Mouse (Mus musculus) intestine, postnatal 0 days (tissue): ENCODE measurements at regions not wholly inside any gene's neighbourhood (a gene's known extent, or its start where the extent isn't known, plus 50 kb on each side); places are given as distances from the start of the nearest gene placed in this dataset.
A peak's percentile ranks its signal among the peaks of the same experiment; 100 is the strongest.

Experiments
- ATAC-seq: fragments of 200-750 bp; cut with Nextera tagmentation; 2 replicates; pipeline ENCODE4 v1.8.0; 2017; ENCODE audit warnings: mild to moderate bottlenecking, moderate TSS enrichment, moderate library complexity
- H3K27ac ChIP-seq: fragments of 300-500 bp; sonication (generic); 2 replicates; pipeline ENCODE4 v1.5.1; 2014; ENCODE audit warnings: mild to moderate bottlenecking, low read depth, low read length, moderate library complexity
- H3K27me3 ChIP-seq: fragments of 300-500 bp; sonication (generic); replicated peaks from 2 replicates; pipeline ENCODE4 v1.6.1; 2014; ENCODE audit warnings: low read length, mixed read lengths; ENCODE audit not compliant: control insufficient read depth, insufficient read depth
- H3K36me3 ChIP-seq: fragments of 300-500 bp; sonication (generic); 2 replicates; pipeline ENCODE4 v1.6.1; 2014; ENCODE audit warnings: mild to moderate bottlenecking, moderate library complexity; ENCODE audit not compliant: control insufficient read depth, insufficient read depth
- H3K4me1 ChIP-seq: fragments of 300-500 bp; sonication (generic); replicated peaks from 2 replicates; pipeline ENCODE4 v1.6.1; 2014; ENCODE audit warnings: antibody characterized with exemption, low read length, mixed read lengths; ENCODE audit not compliant: control insufficient read depth, insufficient read depth
- H3K4me2 ChIP-seq: fragments of 300-500 bp; sonication (generic); replicated peaks from 2 replicates; pipeline ENCODE4 v1.6.1; 2014; ENCODE audit warnings: low read depth, mild to moderate bottlenecking, moderate library complexity
- H3K4me3 ChIP-seq: fragments of 300-500 bp; sonication (generic); 2 replicates; pipeline ENCODE4 v1.5.1; 2014; ENCODE audit warnings: low read depth, low read length
- H3K9ac ChIP-seq: fragments of 300-500 bp; sonication (generic); 2 replicates; pipeline ENCODE4 v1.6.1; 2014; ENCODE audit warnings: mild to moderate bottlenecking, low read depth, low read length
- H3K9me3 ChIP-seq: fragments of 300-500 bp; sonication (generic); 2 replicates; pipeline ENCODE4 v1.6.1; 2016; ENCODE audit warnings: mixed run types; ENCODE audit not compliant: control insufficient read depth
- CTCF ChIP-seq: sonication (generic); IDR thresholded peaks from 2 replicates; pipeline ENCODE4 v1.5.1; 2016; ENCODE audit warnings: low read depth, mild to moderate bottlenecking, control low read depth, antibody characterized with exemption, moderate library complexity
- WGBS: fragments of 180-500 bp; shearing (Covaris S2); extraction: QIAGEN DNeasy Blood & Tissue Kit; methylation state at CpG from one replicate; pipeline ENCODE4 v1.1.7; 2014; 5-methylcytosine and 5-hydroxymethylcytosine counted together

DNA sequence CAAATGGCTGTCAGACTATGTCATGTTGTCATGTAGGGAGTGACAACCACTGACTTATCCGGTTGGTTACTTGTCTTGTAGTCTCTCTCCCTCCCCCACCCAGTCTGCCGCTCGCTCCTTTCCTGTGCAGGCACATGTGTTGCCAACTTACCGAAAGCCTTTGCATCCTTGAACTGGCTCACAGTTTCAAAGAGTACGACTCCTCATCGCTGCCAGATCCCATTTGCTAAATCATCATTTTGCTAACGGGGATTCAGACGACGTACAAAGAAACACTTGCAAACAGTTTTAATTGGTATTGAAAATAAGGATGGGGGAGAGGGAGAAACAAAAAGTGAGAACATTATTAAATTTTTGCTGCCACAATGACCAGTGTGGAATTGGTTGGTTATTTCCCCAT, 582.7 kb downstream of the Vrk1 start:
- ATAC-seq = no peak
- Histone ChIP-seq H3K27me3 (no peaks in the 10 kb centered on the region), H3K27ac (no peak overlapping the region), H3K4me1 (no peaks in the 10 kb centered on the region), H3K9ac (no peak overlapping the region), H3K9me3 (no peaks in the 10 kb centered on the region), H3K4me3 (no peak overlapping the region), H3K4me2 (no peak overlapping the region), H3K36me3 (no peaks in the 10 kb centered on the region)
- 92% methylated on average over 9 of the region's 9 CpGs for WGBS
- TF ChIP-seq CTCF = no peak

DNA sequence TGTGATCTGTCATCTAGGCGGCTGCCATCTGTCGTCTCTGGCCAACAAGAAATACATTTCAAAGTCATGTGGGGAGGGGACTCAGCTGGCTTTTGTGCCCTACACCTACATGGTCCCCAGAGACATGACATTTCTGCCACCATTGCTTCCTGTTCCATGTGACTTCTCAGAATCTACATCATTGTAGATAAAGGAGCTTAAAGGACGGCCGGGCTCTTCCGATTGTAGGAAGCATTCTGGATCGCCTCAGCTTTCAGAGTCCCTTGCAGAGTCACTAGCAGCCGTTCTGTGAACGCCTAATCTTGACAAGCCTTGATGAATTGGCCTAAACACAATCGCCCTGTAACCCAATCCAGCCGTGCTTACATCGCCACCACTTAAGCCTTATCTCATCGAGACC, 587.6 kb downstream of the Vrk1 start:
- no peak for ATAC-seq
- Histone ChIP-seq H3K4me2 (no peak overlapping the region), H3K27ac (no peak overlapping the region), H3K36me3 (no peaks in the 10 kb centered on the region), H3K4me3 (no peak overlapping the region), H3K4me1 (no peaks in the 10 kb centered on the region), H3K27me3 (no peaks in the 10 kb centered on the region), H3K9me3 (no peaks in the 10 kb centered on the region), H3K9ac (no peak overlapping the region)
- 4% methylated on average over 12 of the region's 12 CpGs for WGBS
- TF ChIP-seq CTCF = no peak

DNA sequence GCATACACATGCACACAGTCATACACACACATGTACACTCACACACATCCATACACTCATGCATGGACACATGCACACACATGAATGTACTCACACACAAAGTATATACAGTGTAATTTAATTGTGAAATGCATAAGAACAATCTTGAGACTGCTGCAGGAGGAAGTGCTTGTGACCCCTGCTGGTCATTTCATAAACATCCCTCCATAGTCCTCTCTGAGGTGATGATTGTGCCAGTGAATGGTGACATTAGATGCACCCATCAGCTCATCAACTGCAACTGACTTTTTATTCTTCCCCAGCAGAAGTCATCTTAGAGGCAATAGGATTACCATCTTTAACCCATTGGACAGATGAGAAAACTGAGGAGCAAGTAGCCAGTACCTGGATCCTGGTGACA, 597.2 kb downstream of the Vrk1 start:
- no peak for ATAC-seq
- H3K4me3 ChIP-seq = no peak overlapping the region
- TF ChIP-seq CTCF = peak; percentile 18; the same call in 1 of the 2 replicates

DNA sequence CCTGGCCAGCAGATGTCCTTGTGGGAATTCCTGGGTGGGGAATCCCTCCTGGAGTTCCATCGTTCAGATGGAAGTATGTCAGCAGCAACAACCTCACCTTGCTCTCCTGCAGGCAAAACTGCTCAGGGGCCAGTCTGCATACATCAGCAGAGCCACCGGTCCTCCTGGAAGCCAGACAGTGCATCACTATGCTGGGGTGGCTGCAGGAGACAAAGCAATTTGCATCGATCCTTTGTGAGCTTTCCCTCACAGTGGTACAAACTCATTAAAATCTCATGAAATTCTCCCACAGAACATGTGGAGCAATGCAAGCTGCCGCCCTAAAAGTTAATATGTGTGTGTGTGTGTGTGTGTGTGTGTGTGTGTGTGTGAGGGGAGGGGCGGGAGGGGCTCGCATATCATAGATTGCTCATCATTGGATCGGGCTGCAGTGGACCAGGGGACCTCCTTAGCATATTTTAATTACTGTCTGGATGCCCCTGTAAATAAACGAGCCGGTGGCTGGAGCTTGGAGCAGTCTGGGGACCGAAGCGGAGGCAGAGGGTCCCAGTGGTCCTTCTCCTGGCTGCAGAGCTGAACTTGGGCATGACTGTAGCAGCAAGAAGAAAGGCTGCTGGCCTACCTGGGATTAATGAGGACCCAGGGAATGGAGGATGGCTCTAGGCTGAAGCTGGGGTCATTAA, 597.8 kb downstream of the Vrk1 start:
- ATAC-seq = no peak
- H3K9ac ChIP-seq = no peak overlapping the region
- no peaks in the 10 kb centered on the region for H3K27me3 ChIP-seq
- H3K27ac ChIP-seq = no peak overlapping the region
- H3K36me3 ChIP-seq = no peaks in the 10 kb centered on the region
- no peak overlapping the region for H3K4me2 ChIP-seq
- WGBS = 75% methylated on average over 11 of the region's 11 CpGs
- no peaks in the 10 kb centered on the region for H3K9me3 ChIP-seq
- no peak for TF ChIP-seq CTCF
- no peak overlapping the region for H3K4me3 ChIP-seq
- H3K4me1 ChIP-seq = no peaks in the 10 kb centered on the region

More for the DNA sequence above, 597.2 kb downstream of the Vrk1 start:
- Histone ChIP-seq H3K27me3 (no peaks in the 10 kb centered on the region), H3K4me2 (no peak overlapping the region), H3K36me3 (no peaks in the 10 kb centered on the region), H3K9ac (no peak overlapping the region), H3K27ac (no peak overlapping the region), H3K9me3 (no peaks in the 10 kb centered on the region), H3K4me1 (no peaks in the 10 kb centered on the region)

DNA sequence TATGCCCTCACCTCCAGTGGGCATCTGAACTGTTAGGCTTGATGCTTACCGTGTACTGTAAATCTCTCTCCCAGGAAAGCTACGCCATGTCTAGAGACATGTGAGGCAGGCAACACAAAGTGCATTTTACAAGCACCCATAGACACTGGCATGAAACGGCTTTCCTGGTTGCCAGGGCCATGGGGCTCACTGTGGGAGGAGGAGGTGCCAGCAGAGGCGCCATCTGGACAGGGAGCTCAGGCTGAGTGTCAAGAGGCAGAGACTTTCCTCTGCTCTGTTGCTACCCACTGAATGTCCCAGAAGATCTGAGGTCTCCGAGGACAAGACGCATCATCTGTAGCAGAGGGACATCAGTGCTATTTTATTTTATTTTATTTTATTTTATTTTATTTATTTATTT, 608.7 kb downstream of the Vrk1 start:
- H3K36me3 ChIP-seq = no peaks in the 10 kb centered on the region
- no peaks in the 10 kb centered on the region for H3K9me3 ChIP-seq
- no peak overlapping the region for H3K4me3 ChIP-seq
- WGBS = 91% methylated on average over 6 of the region's 6 CpGs
- H3K27ac ChIP-seq = no peak overlapping the region
- H3K9ac ChIP-seq = no peak overlapping the region
- TF ChIP-seq CTCF = no peak
- no peak for ATAC-seq
- no peaks in the 10 kb centered on the region for H3K4me1 ChIP-seq
- no peaks in the 10 kb centered on the region for H3K27me3 ChIP-seq
- H3K4me2 ChIP-seq = no peak overlapping the region

DNA sequence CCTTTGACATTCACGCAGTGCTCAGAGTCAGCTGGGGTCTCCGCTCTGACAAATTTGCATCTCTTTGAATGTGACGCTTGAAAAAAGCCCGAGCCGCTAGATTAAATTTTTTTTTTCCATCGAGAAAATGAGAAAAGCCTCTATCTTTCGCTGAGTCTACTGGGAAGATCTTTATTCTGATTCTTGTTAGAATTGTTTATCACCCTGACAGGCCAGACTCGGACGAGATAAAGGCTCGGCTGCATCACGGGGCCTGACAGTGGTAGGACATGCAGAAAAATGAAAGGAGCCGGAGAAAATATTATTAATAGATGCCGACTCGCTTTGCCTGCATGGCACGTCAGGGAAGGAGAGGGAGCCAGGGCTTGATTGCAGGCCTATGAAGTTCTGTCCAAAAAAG, 616.8 kb downstream of the Vrk1 start:
- no peaks in the 10 kb centered on the region for H3K36me3 ChIP-seq
- H3K4me1 ChIP-seq = no peaks in the 10 kb centered on the region
- H3K27me3 ChIP-seq = no peaks in the 10 kb centered on the region
- no peak overlapping the region for H3K4me2 ChIP-seq
- H3K9me3 ChIP-seq = no peaks in the 10 kb centered on the region
- H3K27ac ChIP-seq = no peak overlapping the region
- no peak for ATAC-seq
- H3K4me3 ChIP-seq = no peak overlapping the region
- no peak overlapping the region for H3K9ac ChIP-seq
- no peak for TF ChIP-seq CTCF
- 70% methylated on average over 15 of the region's 15 CpGs for WGBS

DNA sequence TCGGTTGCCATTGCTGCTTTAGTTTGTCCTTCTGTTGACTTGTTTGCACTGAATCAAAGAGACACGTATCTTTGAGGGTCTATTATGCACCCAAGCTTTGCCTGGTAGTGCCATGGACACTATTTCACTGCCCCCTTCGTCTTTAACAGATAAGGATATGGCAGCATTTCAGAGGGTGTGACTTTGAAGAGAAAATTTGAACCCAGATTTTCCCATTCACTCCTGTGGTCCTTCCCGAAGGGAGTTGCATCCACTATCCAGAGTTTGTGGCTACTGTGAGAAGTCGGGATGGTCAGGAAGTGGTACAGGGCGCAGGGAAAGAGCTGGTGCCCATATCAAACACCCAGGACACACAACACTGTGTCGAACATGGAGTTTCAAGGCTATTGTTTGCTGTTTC, 622.5 kb downstream of the Vrk1 start:
- 77% methylated on average over 7 of the region's 7 CpGs for WGBS
- H3K4me2 ChIP-seq = no peak overlapping the region
- no peak overlapping the region for H3K27ac ChIP-seq
- no peaks in the 10 kb centered on the region for H3K4me1 ChIP-seq
- no peak for TF ChIP-seq CTCF
- H3K36me3 ChIP-seq = no peaks in the 10 kb centered on the region
- ATAC-seq = no peak
- no peaks in the 10 kb centered on the region for H3K27me3 ChIP-seq
- no peaks in the 10 kb centered on the region for H3K9me3 ChIP-seq
- H3K9ac ChIP-seq = no peak overlapping the region
- no peak overlapping the region for H3K4me3 ChIP-seq
